Mouse (Mus musculus): ENCODE results near the gene Sh2d3c. TPM values are rescaled to one million over a fixed set of nuclear protein-coding genes. Genes with fewer than 3 reads are reported as not detected.
A peak's percentile ranks its signal among the peaks of the same experiment; 100 is the strongest.

Sh2d3c gene
- polyA plus RNA-seq, 1 experiment: 51.8 TPM

DNA sequence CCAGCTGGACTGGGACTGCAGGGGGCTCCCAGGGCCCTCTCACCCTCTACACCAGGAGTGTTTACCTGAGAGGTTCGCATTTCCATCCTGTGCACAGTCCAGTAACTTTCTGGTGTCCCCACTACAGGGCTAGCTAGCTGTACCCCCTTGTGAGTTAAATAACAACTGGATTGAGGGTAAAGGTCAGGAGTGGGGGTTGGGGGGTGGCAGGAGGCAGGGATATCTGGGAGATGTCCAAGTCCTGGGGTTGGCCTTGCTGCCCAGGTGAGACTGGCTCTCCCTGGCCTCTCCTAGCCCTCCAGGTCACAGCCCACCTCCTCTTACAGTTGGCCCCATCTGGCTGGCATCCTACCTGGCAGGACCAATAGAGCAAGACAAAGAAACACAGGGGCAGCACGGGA lies 16.8 kb upstream of the Sh2d3c start, which contains the start of gene Fpgs:
Gene Fpgs (minus strand): TSS at position 125 of the 401 bp plus-strand sequence.
- Histone ChIP-seq H3K27ac (ENCODE audit: control insufficient read depth, insufficient read depth, low read depth, low read length, poor library complexity) (no peak within 1 kb of the TSS), H3K4me1 (ENCODE audit: control insufficient read depth, insufficient read depth, low read length) (no peaks in the 10 kb centered on the region), H3K4me3 (replicated peaks; ENCODE audit: control insufficient read depth, low read depth, low read length) (no peak within 1 kb of the TSS)
- WGBS: 79% methylated on average over 2 of the region's 2 CpGs
- TF ChIP-seq POLR2A (IDR thresholded peaks at IDR 0.05; ENCODE audit: borderline replicate concordance, control insufficient read depth, low read depth, low read length) (no peak), CTCF (IDR thresholded peaks at IDR 0.05; ENCODE audit: control insufficient read depth, insufficient read depth, low read length) (no peak)

DNA sequence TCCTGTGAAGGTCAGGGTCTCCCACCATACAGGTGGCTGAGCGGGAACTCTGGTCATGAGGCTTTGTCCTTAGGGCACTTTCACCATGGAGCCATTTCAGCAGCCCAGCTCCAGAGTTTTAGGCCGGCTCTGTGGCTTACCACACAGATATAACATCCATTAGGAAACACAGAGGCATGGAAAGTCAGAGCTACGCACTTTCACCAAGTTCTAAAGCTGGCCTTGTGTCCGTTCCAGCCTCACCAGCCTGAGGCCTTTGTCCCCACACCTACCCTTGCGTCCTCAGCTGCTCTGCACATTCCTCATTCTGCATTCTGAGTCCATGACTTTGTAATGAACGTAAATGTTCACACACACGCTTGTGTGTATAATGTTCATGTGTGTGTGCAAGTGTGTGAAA lies 15.8 kb upstream of the Sh2d3c start:
- no peak overlapping the region for H3K27ac ChIP-seq (ENCODE audit: control insufficient read depth, insufficient read depth, low read depth, low read length, poor library complexity)

GRCm38 (mm10) chr2:32706971-32707370 lies 13.9 kb upstream of the Sh2d3c start:
- TF ChIP-seq POLR2A (IDR thresholded peaks at IDR 0.05; ENCODE audit: borderline replicate concordance, control insufficient read depth, low read depth, low read length): no peak
- WGBS: 88% methylated on average over 6 of the region's 6 CpGs

More for the DNA sequence above, 15.8 kb upstream of the Sh2d3c start:
- peaks cover 2% of the 10 kb centered on the region for H3K4me1 ChIP-seq (ENCODE audit: control insufficient read depth, insufficient read depth, low read length)
- no peak for TF ChIP-seq CTCF (IDR thresholded peaks at IDR 0.05; ENCODE audit: control insufficient read depth, insufficient read depth, low read length)
- no peak overlapping the region for H3K4me3 ChIP-seq (replicated peaks; ENCODE audit: control insufficient read depth, low read depth, low read length)
- 90% methylated on average over 7 of the region's 7 CpGs for WGBS

DNA sequence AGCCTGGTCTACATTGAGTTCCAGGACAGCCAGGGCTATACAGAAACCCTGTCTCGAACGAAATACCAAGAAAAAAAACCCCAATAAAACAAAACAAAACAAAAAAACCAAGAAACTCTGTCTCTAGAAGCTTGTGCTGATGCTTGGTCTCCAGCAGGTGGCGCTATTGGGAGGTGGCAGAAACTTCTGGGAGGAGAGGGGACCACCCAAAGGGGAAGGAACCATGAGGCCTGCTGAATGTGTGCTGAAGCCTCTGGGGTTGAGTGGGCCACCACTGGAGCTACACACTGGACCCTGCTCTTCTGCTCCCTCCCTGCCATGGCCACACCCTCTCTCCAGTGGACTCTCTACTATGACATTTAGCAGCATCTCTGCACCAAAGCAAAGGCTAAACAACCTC lies 12.2 kb upstream of the Sh2d3c start:
- Histone ChIP-seq H3K4me3 (replicated peaks; ENCODE audit: control insufficient read depth, low read depth, low read length) (no peak overlapping the region), H3K4me1 (ENCODE audit: control insufficient read depth, insufficient read depth, low read length) (peaks cover 2% of the 10 kb centered on the region), H3K27ac (ENCODE audit: control insufficient read depth, insufficient read depth, low read depth, low read length, poor library complexity) (no peak overlapping the region)
- TF ChIP-seq CTCF (IDR thresholded peaks at IDR 0.05; ENCODE audit: control insufficient read depth, insufficient read depth, low read length) (peak; percentile 80), POLR2A (IDR thresholded peaks at IDR 0.05; ENCODE audit: borderline replicate concordance, control insufficient read depth, low read depth, low read length) (no peak)
- WGBS: 7% methylated on average over 3 of the region's 3 CpGs

More at GRCm38 (mm10) chr2:32706971-32707370, 13.9 kb upstream of the Sh2d3c start:
- no peak overlapping the region for H3K4me3 ChIP-seq (replicated peaks; ENCODE audit: control insufficient read depth, low read depth, low read length)
- H3K27ac ChIP-seq (ENCODE audit: control insufficient read depth, insufficient read depth, low read depth, low read length, poor library complexity): no peak overlapping the region
- peaks cover 2% of the 10 kb centered on the region for H3K4me1 ChIP-seq (ENCODE audit: control insufficient read depth, insufficient read depth, low read length)

DNA sequence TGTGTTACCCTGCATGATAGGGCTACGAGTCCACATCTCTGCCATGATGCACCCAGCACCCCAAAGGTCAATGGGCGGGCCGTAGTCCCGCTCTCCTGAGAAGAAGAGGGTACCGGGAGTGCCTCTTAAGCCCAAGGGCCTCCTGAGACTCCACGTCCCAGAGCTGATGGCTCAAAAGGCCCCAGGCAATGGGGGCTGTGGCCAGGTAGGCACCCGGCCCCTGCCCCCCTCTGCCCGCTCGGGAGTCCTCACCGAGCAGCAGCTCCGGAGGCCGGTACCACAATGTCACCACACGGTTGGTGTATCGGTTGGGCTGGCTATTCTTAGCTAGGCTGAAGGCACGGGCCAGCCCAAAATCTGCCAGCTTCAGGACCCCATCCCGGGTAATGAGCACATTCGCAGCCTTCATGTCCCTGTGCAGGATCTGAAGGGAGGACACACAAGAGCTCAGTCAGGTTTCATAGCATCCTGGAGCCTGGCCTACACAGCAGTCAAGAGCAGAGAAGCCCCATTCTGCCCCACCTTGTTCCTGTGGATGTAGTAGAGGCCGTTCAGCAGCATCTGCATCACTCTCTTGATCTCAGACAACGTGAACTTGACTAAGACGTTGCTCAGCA lies 11.2 kb upstream of the Sh2d3c start:
- Histone ChIP-seq H3K4me1 (ENCODE audit: control insufficient read depth, insufficient read depth, low read length) (peaks cover 5% of the 10 kb centered on the region), H3K27ac (ENCODE audit: control insufficient read depth, insufficient read depth, low read depth, low read length, poor library complexity) (peak overlapping the region; percentile 72), H3K4me3 (replicated peaks; ENCODE audit: control insufficient read depth, low read depth, low read length) (peak overlapping the region; percentile 13)
- TF ChIP-seq CTCF (IDR thresholded peaks at IDR 0.05; ENCODE audit: control insufficient read depth, insufficient read depth, low read length) (no peak), POLR2A (IDR thresholded peaks at IDR 0.05; ENCODE audit: borderline replicate concordance, control insufficient read depth, low read depth, low read length) (no peak)
- WGBS: 82% methylated on average over 20 of the region's 20 CpGs

GRCm38 (mm10) chr2:32710425-32710824 lies 10.4 kb upstream of the Sh2d3c start:
- 10% methylated on average over 5 of the region's 5 CpGs for WGBS
- TF ChIP-seq CTCF (IDR thresholded peaks at IDR 0.05; ENCODE audit: control insufficient read depth, insufficient read depth, low read length) (no peak), POLR2A (IDR thresholded peaks at IDR 0.05; ENCODE audit: borderline replicate concordance, control insufficient read depth, low read depth, low read length) (no peak)
- Histone ChIP-seq H3K4me1 (ENCODE audit: control insufficient read depth, insufficient read depth, low read length) (peaks cover 5% of the 10 kb centered on the region), H3K27ac (ENCODE audit: control insufficient read depth, insufficient read depth, low read depth, low read length, poor library complexity) (peak overlapping the region; percentile 72), H3K4me3 (replicated peaks; ENCODE audit: control insufficient read depth, low read depth, low read length) (peak overlapping the region; percentile 35)

GRCm38 (mm10) chr2:32711301-32712056 lies 9.4 kb upstream of the Sh2d3c start:
- Histone ChIP-seq H3K4me3 (replicated peaks; ENCODE audit: control insufficient read depth, low read depth, low read length) (peak overlapping the region; percentile 92), H3K4me1 (ENCODE audit: control insufficient read depth, insufficient read depth, low read length) (peaks cover 7% of the 10 kb centered on the region), H3K27ac (ENCODE audit: control insufficient read depth, insufficient read depth, low read depth, low read length, poor library complexity) (peak overlapping the region; percentile 97)
- TF ChIP-seq CTCF (IDR thresholded peaks at IDR 0.05; ENCODE audit: control insufficient read depth, insufficient read depth, low read length) (no peak), POLR2A (IDR thresholded peaks at IDR 0.05; ENCODE audit: borderline replicate concordance, control insufficient read depth, low read depth, low read length) (no peak)
- WGBS: 17% methylated on average over 9 of the region's 9 CpGs

DNA sequence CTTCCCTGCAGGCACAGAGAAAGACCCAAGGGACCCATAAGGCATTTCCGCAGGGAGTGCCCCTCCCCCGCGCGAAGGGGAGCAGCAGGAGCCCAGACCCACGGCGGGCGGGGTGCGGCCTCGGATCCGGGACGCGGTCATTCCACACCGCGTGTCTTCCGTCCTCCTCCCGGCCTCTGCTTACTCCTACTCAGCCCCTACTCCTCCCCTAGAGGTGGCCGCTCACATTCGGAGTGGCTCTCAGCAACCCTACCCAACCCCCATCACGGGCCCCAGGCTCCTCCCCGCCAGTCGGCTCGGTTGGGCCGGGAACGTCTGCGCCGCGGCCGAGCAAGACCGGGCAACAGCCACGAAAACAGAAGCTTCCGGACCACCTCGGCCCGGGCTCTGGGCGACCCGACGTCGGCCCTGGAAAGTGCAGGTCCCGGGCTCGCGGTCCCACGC lies 8.7 kb upstream of the Sh2d3c start:
- TF ChIP-seq POLR2A (IDR thresholded peaks at IDR 0.05; ENCODE audit: borderline replicate concordance, control insufficient read depth, low read depth, low read length) (no peak), CTCF (IDR thresholded peaks at IDR 0.05; ENCODE audit: control insufficient read depth, insufficient read depth, low read length) (no peak)
- peak overlapping the region; percentile 92 for H3K4me3 ChIP-seq (replicated peaks; ENCODE audit: control insufficient read depth, low read depth, low read length)
- H3K27ac ChIP-seq (ENCODE audit: control insufficient read depth, insufficient read depth, low read depth, low read length, poor library complexity): peak overlapping the region; percentile 97
- WGBS: 1% methylated on average over 41 of the region's 41 CpGs
- peaks cover 10% of the 10 kb centered on the region for H3K4me1 ChIP-seq (ENCODE audit: control insufficient read depth, insufficient read depth, low read length)

All from bone marrow, adult 2 months (tissue).